Mouse (Mus musculus): ENCODE measurements around the gene Fbxo2.
"Not testable (repeated sequence)": the region's sequence is repeated elsewhere in the genome, so short reads cannot be mapped to it uniquely, and the experiment has no call there.

The Fbxo2 gene

GRCm38 (mm10) chr4:148160436-148161390 is at the start of gene Fbxo2, which contains the start of gene Fbxo44:
Fbxo2 (plus strand) TSS chr4:148160621.
Fbxo44 (minus strand) TSS chr4:148160482.
- no peak for DNase-seq

- no peak for DNase-seq
Observed at GRCm38 (mm10) chr4:148112519-148112918, 47.9 kb upstream of the Fbxo2 start.

DNA sequence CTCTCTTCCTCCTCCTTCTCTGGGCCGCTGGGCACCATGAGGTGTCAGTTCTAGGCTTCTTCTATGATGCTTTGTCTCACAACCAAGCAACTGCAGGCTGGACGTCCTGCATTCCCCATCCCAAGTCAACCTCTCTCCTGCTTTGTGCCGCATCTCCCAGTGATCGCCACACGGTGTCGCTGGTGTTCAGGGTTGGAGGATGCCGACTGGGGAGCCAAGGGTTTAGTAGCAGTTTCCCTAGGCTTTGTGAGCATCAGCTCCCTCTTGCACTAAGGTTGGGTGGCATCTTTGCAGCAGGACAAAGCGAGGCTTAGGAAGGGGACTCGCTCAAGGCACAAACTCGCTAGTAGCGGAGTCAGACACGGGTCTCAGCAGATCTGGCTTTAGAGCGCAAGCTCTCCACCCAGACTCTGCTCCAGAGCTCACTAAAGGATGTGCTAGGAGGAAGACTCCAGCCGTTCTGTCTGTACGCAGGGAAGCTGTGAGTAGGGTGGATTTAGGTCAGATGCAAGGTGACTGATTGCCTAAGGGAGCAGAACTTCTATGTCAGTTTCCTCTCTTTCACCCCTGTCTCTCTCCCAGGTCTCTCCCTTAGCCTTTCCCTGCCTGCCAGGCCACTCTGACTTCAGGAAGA is 45.5 kb upstream of the Fbxo2 start:
- peak; percentile 96 for DNase-seq

- peak; percentile 93 for DNase-seq
Observed at GRCm38 (mm10) chr4:148115467-148115866, 45.0 kb upstream of the Fbxo2 start.

DNA sequence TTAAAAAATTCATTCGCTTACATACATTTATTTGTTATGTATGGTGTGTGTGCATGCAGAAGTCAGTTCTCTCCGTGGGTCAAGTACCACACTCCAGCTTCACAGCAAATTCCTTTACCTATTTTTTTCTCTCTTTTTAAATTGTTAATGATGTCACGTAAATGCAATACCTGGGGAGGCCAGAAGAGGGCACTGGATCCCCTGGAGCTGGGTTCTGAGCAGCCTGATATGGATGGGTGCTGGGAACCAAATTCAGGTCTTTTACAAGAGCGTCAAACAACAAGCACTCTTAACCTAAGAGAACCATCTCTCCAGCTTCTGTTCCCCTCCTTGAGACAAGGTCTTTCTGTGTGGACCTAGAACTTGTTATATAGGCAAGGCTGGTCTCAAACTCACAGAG is 43.8 kb upstream of the Fbxo2 start:
- no peak for DNase-seq

- no peak for DNase-seq
Observed at GRCm38 (mm10) chr4:148117392-148117791, 43.0 kb upstream of the Fbxo2 start.

DNA sequence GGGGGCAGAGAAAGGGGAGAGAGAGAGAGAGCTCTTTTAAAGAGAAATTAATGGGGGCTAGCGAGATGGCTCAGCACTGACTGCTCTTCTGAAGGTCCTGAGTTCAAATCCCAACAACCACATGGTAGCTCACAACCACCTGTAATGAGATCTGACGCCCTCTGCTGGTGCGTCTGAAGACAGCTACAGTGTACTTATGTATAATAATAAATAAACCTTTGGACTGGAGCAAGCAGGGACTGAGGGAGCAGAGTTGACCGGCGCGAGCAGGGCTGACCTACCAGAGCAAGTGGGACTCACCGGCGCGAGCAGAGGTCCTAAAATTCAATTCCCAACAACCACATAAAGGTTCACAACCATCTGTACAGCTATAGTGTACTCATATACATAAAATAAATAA is 40.8 kb upstream of the Fbxo2 start:
- not testable (repeated sequence) for DNase-seq

DNA sequence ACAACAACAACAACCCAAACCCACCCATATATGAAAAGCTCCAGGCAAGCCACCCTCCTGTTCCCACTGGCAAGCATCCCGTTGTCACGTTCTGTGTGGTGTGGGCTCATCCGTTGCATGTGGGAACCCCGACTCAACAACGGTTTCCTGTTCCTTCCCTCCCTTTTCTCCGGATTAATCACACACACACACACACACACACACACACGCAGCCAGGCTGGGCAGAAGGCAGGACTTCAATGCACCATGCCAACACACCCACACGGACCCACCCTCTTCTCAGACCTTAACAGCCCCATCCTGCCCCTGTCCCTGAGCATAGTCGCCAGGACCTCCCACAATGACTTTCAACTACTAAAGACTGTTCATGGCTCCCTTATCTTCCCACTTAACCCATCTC is 39.9 kb upstream of the Fbxo2 start:
- DNase-seq, result no peak

DNA sequence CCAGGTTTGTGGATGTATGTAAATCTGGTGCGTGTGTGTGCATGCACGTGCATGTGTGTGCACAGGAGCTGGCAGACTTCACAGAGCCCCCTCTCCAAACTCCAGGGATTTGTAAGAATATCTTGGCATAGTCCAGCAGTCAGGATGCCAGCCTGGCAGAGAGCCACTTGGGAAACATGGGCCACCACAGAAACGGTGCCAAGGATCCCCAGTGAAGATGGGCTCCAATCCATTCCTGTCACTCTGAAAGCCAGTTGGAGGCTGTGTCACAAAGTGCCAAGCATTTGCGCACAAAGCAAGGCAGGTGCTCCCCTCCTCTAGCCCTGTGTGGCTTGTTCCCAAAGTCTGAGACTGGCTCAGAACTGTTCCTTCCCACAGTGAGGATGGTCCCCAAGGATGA is 39.1 kb upstream of the Fbxo2 start:
- no peak for DNase-seq

DNA sequence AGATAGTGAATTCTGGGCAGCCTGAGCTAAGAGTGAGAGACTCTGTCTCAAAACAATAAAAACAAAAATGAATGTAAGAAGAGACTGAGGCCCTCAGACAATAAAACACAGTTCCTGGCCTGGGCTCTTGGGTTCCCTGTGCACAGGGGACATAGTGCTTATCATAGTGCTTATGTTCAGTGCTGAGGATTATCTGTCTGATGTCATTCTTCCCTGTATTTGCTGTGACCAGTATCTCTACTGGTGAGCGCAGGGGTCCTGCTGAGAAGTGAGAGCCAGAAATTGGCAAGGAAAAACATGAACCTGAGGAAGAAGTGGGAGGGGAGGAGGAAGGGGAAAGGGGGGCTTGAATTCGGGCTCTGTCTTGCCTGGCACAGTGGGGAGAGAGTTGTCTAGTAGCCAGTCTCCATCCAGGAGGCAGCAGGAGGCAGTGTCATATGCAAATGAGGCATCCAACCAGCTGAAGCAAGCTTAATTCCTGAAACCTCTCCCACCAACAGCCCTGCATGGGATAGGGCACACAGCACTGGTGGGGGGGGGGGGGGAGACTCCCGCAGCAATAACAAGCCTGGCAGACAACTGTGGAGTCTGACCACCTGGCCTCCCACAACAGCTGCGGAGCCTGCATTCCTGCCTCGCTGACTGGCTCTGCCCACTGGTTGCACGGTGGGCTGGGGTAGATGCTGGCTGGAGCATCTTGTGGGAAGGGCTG is 38.3 kb upstream of the Fbxo2 start:
- no peak for DNase-seq

DNA sequence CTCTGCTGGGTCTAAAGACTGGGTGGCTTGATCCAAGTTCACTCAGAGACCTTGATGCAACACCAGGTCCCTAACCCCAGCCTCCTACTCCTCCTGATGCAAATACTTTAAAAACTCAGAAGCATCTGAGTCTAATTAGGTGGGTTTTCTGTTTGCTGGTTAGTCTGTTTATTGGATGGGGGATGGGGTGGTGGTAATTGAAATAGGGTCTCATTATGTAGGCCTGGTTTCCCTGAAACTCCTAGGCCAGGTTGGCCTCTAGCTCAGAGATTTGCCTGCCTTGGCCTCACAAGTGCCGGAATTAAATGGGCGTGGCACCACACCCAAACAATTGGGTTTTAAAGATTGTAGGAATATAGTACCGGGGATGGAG is 37.7 kb upstream of the Fbxo2 start:
- no peak for DNase-seq

GRCm38 (mm10) chr4:148128241-148128640 is 32.2 kb upstream of the Fbxo2 start:
- DNase-seq, result no peak

- DNase-seq, result no peak
Observed at GRCm38 (mm10) chr4:148128672-148129071, 31.7 kb upstream of the Fbxo2 start.

DNA sequence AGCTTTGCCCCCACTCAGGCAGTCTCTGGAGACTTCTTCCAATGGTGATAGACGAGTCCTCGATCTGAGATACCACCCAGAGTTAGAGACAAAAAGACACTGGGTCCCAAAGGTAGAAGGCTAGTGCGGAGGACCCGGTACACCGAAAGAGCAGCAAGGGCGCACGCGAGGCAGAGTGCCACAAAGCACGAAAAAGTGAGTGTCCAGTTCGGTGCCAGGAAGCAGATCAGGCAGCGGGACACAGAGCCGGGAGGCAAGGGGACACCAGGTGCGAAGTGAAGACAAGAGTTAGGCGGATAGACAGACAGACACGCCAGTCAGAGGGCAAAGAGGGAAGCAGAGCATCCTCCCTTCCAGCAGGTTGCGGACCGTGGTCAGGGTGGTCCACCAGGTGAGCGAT is 30.3 kb upstream of the Fbxo2 start, which contains the start of gene Mad2l2:
Gene Mad2l2 (plus strand): TSS at position 252 of the 400 bp plus-strand sequence.
- no peak for DNase-seq

- peak; percentile 83 for DNase-seq
Observed at GRCm38 (mm10) chr4:148130561-148131413, 29.6 kb upstream of the Fbxo2 start, which contains the start of gene Draxin. Draxin (minus strand) TSS chr4:148130698.

GRCm38 (mm10) chr4:148131497-148132081 is 28.8 kb upstream of the Fbxo2 start:
- no peak for DNase-seq

GRCm38 (mm10) chr4:148134988-148135387 is 25.4 kb upstream of the Fbxo2 start:
- DNase-seq, result no peak

DNA sequence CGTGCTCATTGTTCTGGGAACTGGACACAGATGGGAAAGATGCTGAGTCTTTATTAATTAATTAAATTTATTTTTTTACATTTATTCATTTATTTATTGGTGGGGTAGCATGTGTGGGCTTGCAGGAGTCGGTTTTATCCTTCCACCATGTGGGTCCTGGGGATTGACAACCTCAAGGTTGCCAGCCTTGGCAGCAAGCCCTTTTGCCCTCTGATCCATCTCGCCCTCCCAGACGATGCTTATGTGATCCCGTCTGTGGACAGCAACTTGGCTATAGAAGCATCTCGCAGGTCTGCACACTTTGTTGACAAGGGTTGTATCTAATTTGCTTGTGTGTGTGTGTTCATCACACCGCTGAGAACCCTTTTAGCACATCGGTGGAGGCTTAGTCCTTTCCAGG is 22.9 kb upstream of the Fbxo2 start:
- DNase-seq, result no peak

DNA sequence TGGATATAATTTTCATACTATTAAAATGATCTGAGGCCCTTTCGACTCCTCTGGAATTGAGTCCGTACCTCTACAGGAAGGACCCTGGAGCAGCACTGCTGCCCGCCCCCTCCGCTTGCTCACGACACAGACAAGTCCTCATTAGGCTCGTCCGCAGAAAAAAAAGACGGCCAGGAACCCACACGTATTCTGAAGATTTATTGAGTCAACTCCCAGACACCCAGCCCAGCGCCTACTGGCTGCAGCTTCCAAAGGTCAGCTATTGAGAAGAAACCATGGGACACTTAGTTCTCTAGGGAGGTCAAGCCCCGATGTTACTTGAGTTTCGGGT is 20.7 kb upstream of the Fbxo2 start:
- no peak for DNase-seq

DNA sequence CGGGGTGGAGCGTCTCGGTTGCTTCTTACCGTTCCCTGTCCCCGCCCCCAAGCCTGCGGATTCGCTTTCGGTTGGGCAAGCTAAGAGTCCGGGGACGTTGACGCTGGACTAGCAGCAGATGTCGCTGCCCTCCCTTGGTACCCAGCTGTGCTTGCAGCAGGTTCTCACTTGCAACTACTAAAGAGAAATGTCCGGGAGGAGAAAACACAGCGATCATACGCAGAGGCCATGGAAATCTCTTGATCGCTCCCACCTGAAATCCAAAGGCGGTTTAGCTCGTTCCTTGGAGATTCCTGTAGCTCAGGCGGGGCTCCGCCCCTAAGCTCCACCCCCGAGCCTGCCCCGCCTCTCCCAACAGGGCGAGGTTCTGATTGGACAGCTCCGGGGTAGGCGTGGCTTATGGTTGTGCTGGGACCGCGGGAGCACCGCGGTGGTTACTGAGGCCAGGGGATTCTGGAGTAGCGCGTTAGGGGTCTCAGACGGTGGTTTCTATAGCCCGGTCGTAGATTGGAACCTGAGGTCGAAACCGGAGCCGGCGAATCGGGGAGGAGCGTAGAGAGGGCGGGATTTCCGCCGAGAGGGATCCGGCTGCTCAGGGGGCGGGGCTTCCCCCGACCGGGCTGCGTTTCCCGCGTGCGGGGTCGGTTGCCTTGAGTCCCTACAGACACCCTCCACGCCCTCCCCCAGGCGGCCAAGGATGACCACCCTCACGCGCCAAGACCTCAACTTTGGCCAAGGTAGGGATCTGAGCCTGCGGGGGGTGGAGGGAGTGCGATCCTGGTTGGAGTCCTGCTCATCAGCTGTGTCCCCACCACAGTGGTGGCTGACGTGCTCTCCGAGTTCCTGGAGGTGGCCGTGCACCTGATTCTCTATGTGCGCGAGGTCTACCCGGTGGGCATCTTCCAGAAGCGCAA is 20.1 kb upstream of the Fbxo2 start:
- DNase-seq, result peak; percentile 99

- DNase-seq, result no peak
Observed at GRCm38 (mm10) chr4:148143721-148144120, 16.7 kb upstream of the Fbxo2 start.

Measured in heart, adult 11 months (tissue).